Mouse (Mus musculus) spleen, adult 2 months (tissue): ENCODE results near the gene 2900026A02Rik.

Experiments
- CTCF ChIP-seq: fragments of 200-500 bp; IDR thresholded peaks from 2 replicates; pipeline ENCODE4 v1.5.1; 2011; ENCODE audit warnings: mild to moderate bottlenecking, inconsistent platforms; ENCODE audit not compliant: insufficient read depth, insufficient read length, insufficient replicate concordance; ENCODE audit errors: extremely low read depth
- POLR2A ChIP-seq: fragments of 200-500 bp; IDR thresholded peaks from 2 replicates; pipeline ENCODE4 v1.6.1; 2011; ENCODE audit warnings: low read depth, low read length, inconsistent platforms

DNA sequence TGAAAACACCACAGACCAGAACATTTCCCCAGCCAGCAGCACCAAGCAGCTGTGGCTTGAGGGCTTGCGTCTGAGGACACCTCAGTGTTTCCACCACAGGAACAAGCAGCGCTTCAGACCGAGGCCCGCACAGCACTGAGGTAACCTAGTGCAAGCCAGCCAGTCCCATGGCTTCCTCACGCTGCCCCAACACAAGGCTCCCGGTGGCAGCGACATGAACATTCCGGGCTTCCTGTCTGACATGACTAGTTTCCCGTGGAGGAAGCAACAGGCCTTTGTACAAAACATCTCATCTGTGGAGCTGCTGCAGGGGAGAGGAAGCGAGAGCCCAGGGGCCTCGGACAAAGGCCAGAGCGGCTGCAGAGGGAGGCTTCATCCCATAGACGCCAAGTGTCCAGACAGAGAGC lies 88.4 kb downstream of the 2900026A02Rik start:
- TF ChIP-seq CTCF (no peak), POLR2A (no peak)
